Mouse (Mus musculus): ENCODE measurements around the gene Yipf7.

DNA sequence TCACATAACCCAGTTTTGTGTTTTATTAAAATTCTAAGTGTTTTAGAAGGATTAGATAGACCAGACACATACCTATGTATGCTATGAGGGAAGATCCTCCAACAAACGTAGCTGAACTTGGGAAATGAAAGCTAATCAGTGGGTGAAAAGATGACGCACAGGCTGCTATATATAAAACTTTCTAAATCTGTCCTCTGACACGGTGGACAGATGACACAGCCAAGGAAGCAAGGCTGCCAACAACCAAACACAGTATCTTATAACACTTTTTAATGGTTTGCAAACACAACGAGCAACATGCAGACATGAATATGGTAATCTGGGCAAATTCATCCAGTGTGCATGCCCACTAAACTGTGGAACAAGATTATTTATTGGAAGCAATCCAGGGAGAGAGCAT lies at the start of gene Yipf7:
- TF ChIP-seq POLR2A (IDR thresholded peaks at IDR 0.05; ENCODE audit: control insufficient read depth, extremely low read depth, insufficient read depth, low read length, poor library complexity), result no peak
- no peak for TF ChIP-seq CTCF (IDR thresholded peaks at IDR 0.05; ENCODE audit: borderline replicate concordance, control insufficient read depth, extremely low read depth, insufficient read depth, low read length, poor library complexity)

Measured in thymus, adult 2 months (tissue).